Mouse (Mus musculus) intestine, embryonic 15.5 days (tissue): ENCODE results near the gene Sgk1. TPM values are rescaled to one million over a fixed set of nuclear protein-coding genes. Genes with fewer than 3 reads are reported as not detected.

ENCODE experiments used
- ATAC-seq: fragments of 200-750 bp; cut with Nextera tagmentation; 2 replicates; pipeline ENCODE4 v1.8.0; 2017; ENCODE audit warnings: moderate TSS enrichment, moderate library complexity
- H3K27ac ChIP-seq: fragments of 300-500 bp; sonication (generic); 2 replicates; pipeline ENCODE4 v1.5.1; 2015; ENCODE audit warnings: mild to moderate bottlenecking, inconsistent platforms
- H3K27me3 ChIP-seq: fragments of 300-500 bp; sonication (generic); replicated peaks from 2 replicates; pipeline ENCODE4 v1.6.1; 2015; ENCODE audit warnings: inconsistent platforms
- H3K36me3 ChIP-seq: fragments of 300-500 bp; sonication (generic); 2 replicates; pipeline ENCODE4 v1.6.1; 2015; ENCODE audit warnings: inconsistent platforms
- H3K4me1 ChIP-seq: fragments of 300-500 bp; sonication (generic); replicated peaks from 2 replicates; pipeline ENCODE4 v1.6.1; 2015; ENCODE audit warnings: inconsistent platforms
- H3K4me2 ChIP-seq: fragments of 300-500 bp; sonication (generic); replicated peaks from 2 replicates; pipeline ENCODE4 v1.6.1; 2015; ENCODE audit warnings: mild to moderate bottlenecking, inconsistent platforms
- H3K4me3 ChIP-seq: fragments of 300-500 bp; sonication (generic); replicated peaks from 2 replicates; pipeline ENCODE4 v1.5.1; 2015; ENCODE audit warnings: inconsistent platforms
- H3K9ac ChIP-seq: fragments of 300-500 bp; sonication (generic); 2 replicates; pipeline ENCODE4 v1.6.1; 2015; ENCODE audit warnings: inconsistent platforms
- H3K9me3 ChIP-seq: fragments of 300-500 bp; sonication (generic); 2 replicates; pipeline ENCODE4 v1.6.1; 2016; ENCODE audit warnings: inconsistent platforms
- WGBS: fragments of 180-500 bp; shearing (Covaris S2); methylation state at CpG from one replicate; pipeline ENCODE4 v1.1.7; 2015; 5-methylcytosine and 5-hydroxymethylcytosine counted together
- polyA plus RNA-seq: library from polyadenylated mRNA; unstranded; fragments of >200 nt; fragmentation: Nextera tagmentation; extraction: Ambion mirVana; gene quantifications from 2 replicates; pipeline ENCODE4 v1.2.1, GENCODE M21; 2015

Gene Sgk1
- polyA plus RNA-seq, 1 experiment from 2014 or later = 36.7 TPM

DNA sequence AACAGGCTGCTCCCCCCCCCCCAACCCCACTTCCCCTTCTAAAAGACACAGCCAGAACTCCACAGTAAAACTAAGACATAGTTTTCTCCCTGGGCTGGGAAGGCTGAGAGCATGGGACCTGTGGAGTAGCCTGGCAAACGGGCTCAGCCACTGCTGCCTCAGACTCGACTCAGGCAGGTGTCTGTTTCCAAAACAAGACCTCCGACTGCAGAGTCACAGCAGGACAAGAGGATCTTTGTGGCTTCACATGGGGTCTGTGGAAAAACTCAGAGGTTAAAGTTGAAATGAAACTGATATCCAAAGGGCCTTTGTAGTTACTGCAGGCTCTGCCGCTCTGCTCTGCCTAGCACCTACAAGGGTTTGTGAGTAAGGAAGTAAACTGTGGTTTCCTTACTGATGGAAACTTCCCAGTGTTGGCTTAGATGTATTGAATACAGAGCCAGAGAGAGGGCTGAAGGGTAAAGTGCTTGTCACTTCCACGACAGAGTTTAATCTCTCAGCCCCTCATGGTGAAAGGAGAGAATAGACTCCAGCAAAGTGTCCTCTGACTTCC is 25.0 kb downstream of the Sgk1 start:
- H3K36me3 ChIP-seq = no peaks in the 10 kb centered on the region
- ATAC-seq = no peak
- H3K4me1 ChIP-seq = no peaks in the 10 kb centered on the region
- H3K4me3 ChIP-seq = no peak overlapping the region
- no peaks in the 10 kb centered on the region for H3K27me3 ChIP-seq
- no peak overlapping the region for H3K9ac ChIP-seq
- no peak overlapping the region for H3K27ac ChIP-seq
- WGBS = 35% methylated on average over 5 of the region's 5 CpGs
- no peaks in the 10 kb centered on the region for H3K9me3 ChIP-seq
- H3K4me2 ChIP-seq = no peak overlapping the region

DNA sequence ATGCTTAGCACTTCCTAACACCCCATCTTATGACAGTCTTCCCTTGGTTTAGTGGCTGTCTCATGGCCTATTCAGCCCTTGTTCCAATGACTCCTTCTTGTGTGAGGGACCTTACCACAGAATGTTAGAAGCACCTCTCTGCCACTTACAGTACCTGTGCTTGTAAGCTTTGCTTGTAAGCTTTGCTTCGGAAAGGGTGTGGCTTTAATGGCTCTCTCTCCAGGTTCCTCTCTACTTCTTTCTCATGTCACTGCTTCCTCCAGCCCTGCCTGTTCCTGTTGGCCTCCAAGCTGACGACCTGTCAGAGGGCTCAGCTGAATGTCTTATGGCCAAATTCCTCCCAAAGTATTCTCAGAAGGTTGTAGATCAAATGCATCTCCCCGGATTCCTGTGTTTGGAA is 25.8 kb downstream of the Sgk1 start:
- no peaks in the 10 kb centered on the region for H3K9me3 ChIP-seq
- H3K9ac ChIP-seq = no peak overlapping the region
- 50% methylated on average over 3 of the region's 3 CpGs for WGBS
- no peaks in the 10 kb centered on the region for H3K27me3 ChIP-seq
- H3K27ac ChIP-seq = 0 out of 2 replicates have a peak overlapping the region, but pooled peaks have one; percentile 0
- H3K4me3 ChIP-seq = no peak overlapping the region
- no peaks in the 10 kb centered on the region for H3K36me3 ChIP-seq
- H3K4me1 ChIP-seq = no peaks in the 10 kb centered on the region
- H3K4me2 ChIP-seq = no peak overlapping the region
- ATAC-seq = no peak

DNA sequence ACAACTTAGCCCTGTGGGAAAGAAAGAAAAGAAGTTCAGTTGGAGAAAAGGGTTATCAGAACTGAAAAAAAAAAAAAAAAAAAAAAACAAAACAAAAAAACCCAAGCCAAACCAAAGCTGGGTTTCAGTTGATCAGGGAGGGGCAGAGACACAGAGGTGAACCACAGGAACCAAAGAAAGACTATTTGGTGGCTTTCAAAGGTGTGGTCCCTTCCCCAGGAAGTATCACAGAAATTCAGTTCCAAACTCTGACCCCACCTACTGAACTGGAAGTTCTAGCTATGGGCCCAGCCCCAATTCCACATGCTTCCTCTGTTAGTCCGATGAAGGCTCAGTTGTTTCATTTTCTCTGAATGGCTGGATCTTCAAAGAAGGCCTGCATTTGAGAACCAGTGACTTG is 26.7 kb downstream of the Sgk1 start:
- Histone ChIP-seq H3K9ac (no peak overlapping the region), H3K36me3 (no peaks in the 10 kb centered on the region), H3K27me3 (no peaks in the 10 kb centered on the region), H3K27ac (no peak overlapping the region), H3K4me3 (no peak overlapping the region), H3K4me2 (no peak overlapping the region), H3K4me1 (no peaks in the 10 kb centered on the region), H3K9me3 (no peaks in the 10 kb centered on the region)
- no peak for ATAC-seq
- WGBS = 80% methylated on average over 1 of the region's 1 CpGs

DNA sequence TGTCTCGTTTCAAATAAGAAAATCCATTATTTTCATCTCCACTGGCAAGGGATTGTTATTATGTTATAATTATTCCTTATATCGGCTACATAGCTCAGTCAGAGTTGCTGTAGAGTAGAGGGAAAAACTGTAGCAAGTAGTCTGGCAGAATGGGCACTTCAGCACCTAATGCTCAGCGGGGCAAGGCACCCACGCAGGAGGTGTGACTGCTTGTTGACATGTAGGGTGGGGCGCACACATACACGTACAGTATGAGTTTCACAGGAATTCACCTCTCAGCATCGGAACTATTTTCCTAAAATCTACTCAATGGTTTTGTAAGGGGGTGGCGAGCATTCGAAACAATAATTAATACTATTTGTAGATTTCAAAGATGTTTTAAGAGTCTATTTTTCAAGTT is 28.4 kb downstream of the Sgk1 start:
- no peaks in the 10 kb centered on the region for H3K36me3 ChIP-seq
- no peaks in the 10 kb centered on the region for H3K9me3 ChIP-seq
- no peak overlapping the region for H3K9ac ChIP-seq
- no peak overlapping the region for H3K4me3 ChIP-seq
- no peaks in the 10 kb centered on the region for H3K4me1 ChIP-seq
- WGBS = 91% methylated on average over 9 of the region's 9 CpGs
- H3K4me2 ChIP-seq = no peak overlapping the region
- H3K27me3 ChIP-seq = no peaks in the 10 kb centered on the region
- no peak for ATAC-seq
- no peak overlapping the region for H3K27ac ChIP-seq

DNA sequence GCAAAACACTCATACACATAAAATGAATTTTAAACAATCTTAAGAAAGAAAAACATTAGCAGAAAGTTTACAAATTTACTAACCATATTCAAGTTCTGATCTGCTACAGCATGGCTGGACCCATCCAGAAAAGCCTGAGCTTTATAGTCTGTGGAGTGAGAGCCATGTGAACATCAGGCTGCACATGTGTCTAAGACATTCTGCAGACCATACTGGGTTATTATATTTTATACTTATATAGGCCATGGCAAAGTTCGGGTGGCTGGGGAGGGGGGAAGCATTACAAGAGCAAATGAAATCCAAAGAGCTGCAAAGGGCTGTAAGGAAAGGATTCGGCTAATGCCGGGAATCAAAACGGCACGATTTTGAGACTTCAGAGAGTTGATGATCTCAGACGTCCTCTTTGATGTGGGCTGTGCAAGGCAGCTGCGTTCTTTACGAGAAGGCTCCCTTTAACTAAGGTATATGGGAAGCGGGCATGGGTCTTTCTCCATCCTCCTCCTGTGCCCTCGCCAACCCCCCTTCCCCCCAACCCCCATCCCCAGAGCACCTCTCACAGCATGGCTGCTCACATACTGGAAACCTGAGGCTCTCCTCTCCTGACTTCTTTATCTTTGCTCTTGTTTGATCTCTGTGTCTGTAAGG is 29.4 kb downstream of the Sgk1 start:
- Histone ChIP-seq H3K4me2 (no peak overlapping the region), H3K36me3 (no peaks in the 10 kb centered on the region), H3K4me1 (no peaks in the 10 kb centered on the region), H3K9ac (no peak overlapping the region), H3K9me3 (no peaks in the 10 kb centered on the region), H3K4me3 (no peak overlapping the region), H3K27ac (no peak overlapping the region), H3K27me3 (no peaks in the 10 kb centered on the region)
- no peak for ATAC-seq
- 74% methylated on average over 10 of the region's 10 CpGs for WGBS

DNA sequence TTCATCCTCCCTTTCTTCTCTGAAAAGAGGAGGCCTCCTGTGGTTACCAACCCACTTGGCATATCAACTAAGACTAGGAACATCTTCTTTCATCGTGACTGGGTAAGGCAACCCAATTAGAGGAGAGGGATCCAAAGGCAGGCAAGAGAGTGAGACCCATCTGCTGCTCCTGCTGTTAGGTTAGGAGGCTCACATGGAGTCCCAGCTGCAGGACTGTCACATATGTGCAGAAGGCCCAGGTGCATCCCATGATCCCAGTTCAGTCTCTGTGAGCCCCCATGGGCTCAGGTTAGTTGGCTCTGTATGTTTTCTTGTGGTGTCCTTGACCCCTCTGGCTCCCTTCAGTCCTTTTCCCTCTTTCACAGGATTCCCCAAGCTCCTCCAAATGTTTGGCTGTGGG is 32.8 kb downstream of the Sgk1 start:
- Histone ChIP-seq H3K27ac (no peak overlapping the region), H3K4me3 (no peak overlapping the region), H3K4me2 (no peak overlapping the region), H3K4me1 (no peaks in the 10 kb centered on the region), H3K27me3 (no peaks in the 10 kb centered on the region), H3K36me3 (no peaks in the 10 kb centered on the region), H3K9ac (no peak overlapping the region), H3K9me3 (no peaks in the 10 kb centered on the region)
- ATAC-seq = no peak
- WGBS = 41% methylated on average over 1 of the region's 1 CpGs

DNA sequence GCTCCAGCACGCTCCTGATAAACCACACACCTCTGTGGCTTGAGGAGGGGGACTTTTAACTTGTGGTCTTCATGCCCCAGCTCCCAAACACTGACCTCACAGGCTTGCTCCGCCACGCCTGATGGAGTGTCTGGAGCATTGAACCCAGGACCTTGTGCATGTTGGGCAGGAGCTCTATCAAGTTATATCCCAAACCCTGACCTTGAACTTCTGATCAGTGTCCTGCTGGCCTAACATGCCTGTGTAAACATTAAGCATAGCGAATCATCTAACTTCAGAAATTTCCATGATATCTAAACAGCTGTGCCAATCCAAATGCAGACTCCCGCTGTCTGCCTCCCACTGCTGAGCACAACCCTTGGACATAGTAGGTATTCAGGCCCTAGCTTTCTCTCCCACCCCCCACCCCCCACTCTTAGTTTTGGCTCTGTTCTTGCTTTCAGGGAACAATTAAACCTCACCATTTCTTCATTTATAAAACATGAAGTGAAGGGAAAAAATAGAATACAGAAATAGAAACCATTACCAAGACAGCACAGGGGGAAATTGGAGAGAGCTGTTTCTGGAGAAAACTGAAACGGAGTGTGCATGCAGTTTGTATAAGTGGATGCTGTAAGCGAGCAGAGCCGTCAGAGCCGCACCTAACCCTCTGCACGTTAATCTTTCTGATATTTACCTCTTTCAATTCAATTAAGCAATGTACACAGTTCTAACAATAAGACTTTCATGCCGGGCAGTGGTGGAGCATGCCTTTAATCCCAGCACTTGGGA is 34.5 kb downstream of the Sgk1 start:
- Histone ChIP-seq H3K4me1 (no peaks in the 10 kb centered on the region), H3K27me3 (no peaks in the 10 kb centered on the region), H3K9me3 (no peaks in the 10 kb centered on the region), H3K27ac (no peak overlapping the region), H3K4me2 (no peak overlapping the region), H3K9ac (no peak overlapping the region), H3K36me3 (no peaks in the 10 kb centered on the region), H3K4me3 (no peak overlapping the region)
- 75% methylated on average over 11 of the region's 11 CpGs for WGBS
- no peak for ATAC-seq

DNA sequence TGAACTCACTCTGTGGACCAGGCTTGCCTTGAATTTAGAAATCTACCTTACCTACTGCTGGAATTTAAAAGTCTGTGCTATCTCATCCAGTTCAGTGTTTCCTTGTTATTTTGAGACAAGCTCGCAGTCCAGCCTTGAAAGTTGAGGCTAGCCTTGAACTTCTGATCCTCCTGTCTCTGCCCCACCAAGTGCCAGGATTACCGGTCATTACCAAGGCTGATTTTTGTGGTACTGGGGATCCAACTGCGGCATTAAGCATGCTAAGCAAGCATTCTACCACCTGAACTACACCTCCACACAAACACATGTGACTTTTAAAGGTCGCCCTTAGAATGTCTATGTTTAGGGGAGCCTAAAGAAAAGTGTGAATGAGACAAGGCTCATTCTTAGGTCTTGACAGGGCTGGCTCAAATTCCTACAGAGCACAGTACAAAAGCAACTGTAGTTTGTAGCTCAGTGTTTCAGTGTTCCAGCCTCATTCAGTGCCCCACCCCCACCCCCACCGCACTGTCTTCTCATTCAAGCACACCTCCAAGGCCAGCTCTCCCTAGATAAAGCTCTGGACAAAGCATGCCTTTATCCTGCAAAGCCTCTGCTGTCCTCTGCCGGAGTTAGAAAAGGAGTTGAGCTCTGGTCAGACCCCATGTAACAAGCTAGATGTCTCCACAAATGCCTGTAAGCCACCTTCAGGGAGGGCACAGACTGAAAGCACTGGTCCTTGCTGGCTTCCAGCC is 36.2 kb downstream of the Sgk1 start:
- H3K9ac ChIP-seq = no peak overlapping the region
- H3K9me3 ChIP-seq = no peaks in the 10 kb centered on the region
- H3K27ac ChIP-seq = no peak overlapping the region
- no peak overlapping the region for H3K4me3 ChIP-seq
- no peak for ATAC-seq
- H3K4me1 ChIP-seq = no peaks in the 10 kb centered on the region
- no peaks in the 10 kb centered on the region for H3K27me3 ChIP-seq
- WGBS = 81% methylated on average over 6 of the region's 6 CpGs
- H3K36me3 ChIP-seq = no peaks in the 10 kb centered on the region
- no peak overlapping the region for H3K4me2 ChIP-seq

DNA sequence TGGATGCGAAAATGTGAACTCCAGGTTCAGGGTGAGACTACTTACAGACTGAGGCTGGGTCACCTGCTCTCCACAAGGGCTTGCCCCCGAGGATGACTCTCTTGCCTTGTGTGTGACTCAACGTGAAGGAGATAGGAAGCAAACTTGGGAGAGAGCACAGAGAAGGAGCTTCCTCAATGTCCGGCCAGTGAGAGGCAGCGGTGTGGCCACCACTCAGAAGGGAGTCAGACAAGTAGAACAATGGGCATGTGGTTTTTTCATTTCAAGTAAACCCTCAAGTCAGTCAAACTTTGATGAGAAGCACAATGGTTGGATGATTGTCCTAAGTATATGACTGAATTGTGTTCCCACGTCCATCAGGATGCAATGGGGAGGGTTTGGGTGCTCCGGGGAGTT is 36.8 kb downstream of the Sgk1 start:
- Histone ChIP-seq H3K4me2 (no peak overlapping the region), H3K27ac (no peak overlapping the region), H3K9me3 (no peaks in the 10 kb centered on the region), H3K9ac (no peak overlapping the region), H3K4me1 (peaks cover 5% of the 10 kb centered on the region), H3K36me3 (no peaks in the 10 kb centered on the region), H3K4me3 (no peak overlapping the region), H3K27me3 (no peaks in the 10 kb centered on the region)
- ATAC-seq = no peak
- 85% methylated on average over 7 of the region's 7 CpGs for WGBS

DNA sequence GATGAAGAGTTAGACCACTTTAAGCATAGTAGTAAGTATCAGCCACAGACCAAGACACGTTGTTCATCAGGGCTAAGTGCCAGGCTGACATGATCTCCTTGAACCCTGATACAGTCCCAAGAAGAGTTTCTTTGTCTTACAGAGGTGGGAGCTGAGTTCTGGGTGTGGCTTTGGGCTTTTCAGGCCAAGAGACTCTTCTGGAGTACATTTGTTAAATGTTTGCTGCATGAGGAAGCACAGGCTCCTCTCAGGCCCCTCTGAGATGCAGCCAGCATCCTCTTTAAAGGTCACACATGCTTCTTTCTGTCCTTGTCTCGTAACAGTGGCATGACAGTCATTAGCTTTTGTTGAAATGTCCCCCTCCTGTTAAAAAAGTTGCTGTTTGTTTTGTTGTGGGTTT is 38.6 kb downstream of the Sgk1 start:
- H3K36me3 ChIP-seq = no peaks in the 10 kb centered on the region
- no peak overlapping the region for H3K9ac ChIP-seq
- H3K4me3 ChIP-seq = no peak overlapping the region
- H3K4me2 ChIP-seq = no peak overlapping the region
- H3K27me3 ChIP-seq = no peaks in the 10 kb centered on the region
- peaks cover 9% of the 10 kb centered on the region for H3K4me1 ChIP-seq
- no peak overlapping the region for H3K27ac ChIP-seq
- 51% methylated on average over 2 of the region's 2 CpGs for WGBS
- H3K9me3 ChIP-seq = no peaks in the 10 kb centered on the region
- no peak for ATAC-seq

DNA sequence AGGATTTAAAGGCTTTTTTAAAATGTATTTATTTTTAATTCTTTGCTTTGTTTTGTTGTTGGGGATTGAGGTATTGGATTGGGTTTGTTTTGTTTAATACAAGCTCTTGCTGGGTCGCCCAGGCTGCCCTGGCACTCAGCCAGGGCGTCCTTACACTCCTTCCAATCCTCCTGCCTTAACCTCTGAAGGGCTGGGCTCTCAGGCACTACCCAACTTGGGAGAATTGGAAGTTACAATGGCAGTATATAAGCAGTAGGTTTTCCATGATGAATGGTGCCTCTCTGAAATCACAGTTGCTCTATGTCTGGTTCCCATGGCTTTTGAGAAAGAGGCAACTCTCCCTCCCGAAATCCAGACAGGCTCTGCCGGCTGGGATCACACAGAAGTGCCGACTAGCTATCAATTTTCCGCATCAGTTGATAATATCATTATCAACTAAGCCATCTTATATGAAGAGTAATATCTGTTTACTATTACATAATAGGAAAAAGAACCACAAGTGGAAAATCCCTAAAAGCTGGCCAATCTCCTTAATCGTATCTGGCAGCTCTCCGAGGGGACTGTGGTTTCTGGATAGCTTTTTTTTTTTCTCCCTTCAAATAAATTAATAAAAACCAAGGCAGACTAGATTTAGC is 40.8 kb downstream of the Sgk1 start:
- Histone ChIP-seq H3K9ac (no peak overlapping the region), H3K9me3 (no peaks in the 10 kb centered on the region), H3K36me3 (no peaks in the 10 kb centered on the region), H3K4me3 (no peak overlapping the region), H3K27ac (peak overlapping the region; percentile 70; the same call in 1 of the 2 replicates), H3K4me1 (peaks cover 9% of the 10 kb centered on the region), H3K4me2 (no peak overlapping the region), H3K27me3 (no peaks in the 10 kb centered on the region)
- WGBS = 49% methylated on average over 8 of the region's 8 CpGs
- ATAC-seq = no peak; the same call in 1 of the 2 replicates

DNA sequence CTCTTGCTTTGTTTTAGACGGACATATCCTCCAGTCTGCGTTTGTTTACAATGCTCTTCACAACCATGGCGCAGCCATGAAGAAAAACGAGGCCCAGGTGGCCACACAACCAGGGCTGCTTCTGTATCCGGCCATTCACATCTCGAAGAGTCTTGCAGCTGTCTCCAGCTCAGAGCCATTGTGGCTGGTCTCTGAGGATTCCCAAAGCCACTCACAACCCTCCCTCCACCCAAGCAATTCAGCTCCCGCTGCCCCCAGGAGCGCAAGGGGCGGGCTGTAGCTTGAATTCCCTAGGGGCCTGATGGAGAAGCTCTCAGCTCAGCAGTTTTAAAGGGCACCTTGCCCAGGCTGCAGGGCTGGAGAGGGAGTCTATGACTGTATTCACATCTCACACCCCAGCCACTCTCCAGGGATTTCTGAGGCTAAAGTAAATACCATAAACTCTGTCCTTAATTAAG is 41.5 kb downstream of the Sgk1 start:
- H3K9ac ChIP-seq = no peak overlapping the region
- H3K27me3 ChIP-seq = no peaks in the 10 kb centered on the region
- H3K27ac ChIP-seq = peak overlapping the region; percentile 70
- H3K36me3 ChIP-seq = no peaks in the 10 kb centered on the region
- WGBS = 14% methylated on average over 9 of the region's 9 CpGs
- peak; percentile 75 for ATAC-seq
- no peaks in the 10 kb centered on the region for H3K9me3 ChIP-seq
- H3K4me1 ChIP-seq = peaks cover 9% of the 10 kb centered on the region
- peak overlapping the region; percentile 45 for H3K4me2 ChIP-seq
- no peak overlapping the region for H3K4me3 ChIP-seq
